Mouse (Mus musculus) ovary, adult 18-20 months (tissue): ENCODE data around the gene Gpr82.

Experiments used
- DNase-seq: peaks from one replicate; pipeline ENCODE4 v3.0.0; 2022; ENCODE audit warnings: low spot score, mixed read lengths

Gene Gpr82

DNA sequence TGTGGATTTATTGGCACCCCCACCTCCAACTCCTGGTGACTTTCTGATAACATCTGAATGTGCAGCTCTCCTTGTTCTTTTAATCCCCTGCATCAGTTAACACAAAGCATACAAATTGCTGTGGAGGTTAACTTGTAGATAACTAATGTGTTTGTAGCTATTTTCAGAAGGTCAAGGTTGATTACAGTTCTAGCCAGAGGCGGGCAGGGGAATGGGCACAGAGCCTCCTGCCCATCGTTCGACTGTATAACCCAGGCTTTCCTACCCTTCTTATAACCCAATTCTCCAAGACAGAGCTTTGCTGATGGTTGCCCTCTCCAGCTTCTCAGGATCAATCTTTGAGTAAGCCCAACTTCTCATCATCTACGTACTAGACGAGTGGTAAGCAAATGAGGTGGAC is at the start of gene Gpr82:
Gene Gpr82 (plus strand): TSS at position 301 of the 400 bp plus-strand sequence.
- DNase-seq: no peak

DNA sequence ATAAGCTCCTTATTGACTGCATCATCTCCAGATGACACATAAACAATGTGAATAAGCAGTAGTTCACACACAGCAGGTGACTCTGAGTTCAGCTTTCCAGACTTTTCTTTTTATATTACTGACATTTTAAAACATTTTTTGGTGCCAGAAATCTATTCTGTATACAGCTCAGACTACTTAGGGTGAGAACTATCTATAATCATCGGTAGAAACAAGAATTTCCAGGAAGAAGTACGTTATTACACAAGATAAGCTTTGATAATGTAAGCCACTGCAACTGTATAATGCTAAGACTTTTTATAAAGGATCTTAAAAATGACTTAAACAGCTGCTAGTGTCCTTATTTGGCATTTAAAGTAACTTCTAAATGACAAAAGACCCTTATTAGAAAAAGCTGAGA is 49.0 kb upstream of the Gpr82 start:
- no peak for DNase-seq

DNA sequence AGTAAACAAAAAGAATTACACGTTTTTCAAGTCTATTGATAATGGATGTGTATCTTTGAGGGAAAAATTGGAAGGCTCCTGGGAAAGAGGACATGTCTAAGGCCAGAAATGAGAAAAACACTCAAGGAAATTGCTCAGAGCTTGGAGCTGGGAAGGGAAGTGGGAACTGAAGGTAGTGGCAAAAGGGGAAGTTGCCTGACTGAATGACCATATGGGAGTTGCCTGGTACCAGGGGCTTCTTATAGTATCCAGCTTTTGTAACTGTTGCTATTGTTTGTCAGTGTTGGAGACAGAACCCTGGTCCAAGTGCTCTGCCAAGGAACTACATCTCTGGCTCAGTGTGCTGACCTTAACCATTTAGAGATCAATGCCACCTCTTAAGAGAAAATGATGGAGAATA is 44.4 kb upstream of the Gpr82 start:
- DNase-seq: no peak

DNA sequence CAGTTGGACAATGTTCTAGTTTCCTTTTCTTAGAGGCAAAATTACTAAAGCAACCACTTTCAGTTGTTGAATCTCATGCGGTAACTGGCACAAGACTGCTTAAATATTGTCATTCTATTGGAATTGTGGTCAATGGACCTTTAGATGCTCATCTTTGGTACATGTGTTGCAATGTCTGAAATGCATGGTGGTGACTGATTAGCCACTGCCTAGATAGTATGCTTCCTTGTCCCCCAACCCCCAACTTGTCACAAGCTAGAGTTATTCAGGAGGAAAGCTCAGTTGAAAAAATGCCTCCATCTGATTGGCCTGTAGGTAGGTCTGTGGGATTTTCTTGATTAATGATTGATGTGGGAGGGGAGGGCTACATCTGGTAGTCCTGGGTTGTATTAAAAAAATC is 43.9 kb upstream of the Gpr82 start:
- no peak for DNase-seq

DNA sequence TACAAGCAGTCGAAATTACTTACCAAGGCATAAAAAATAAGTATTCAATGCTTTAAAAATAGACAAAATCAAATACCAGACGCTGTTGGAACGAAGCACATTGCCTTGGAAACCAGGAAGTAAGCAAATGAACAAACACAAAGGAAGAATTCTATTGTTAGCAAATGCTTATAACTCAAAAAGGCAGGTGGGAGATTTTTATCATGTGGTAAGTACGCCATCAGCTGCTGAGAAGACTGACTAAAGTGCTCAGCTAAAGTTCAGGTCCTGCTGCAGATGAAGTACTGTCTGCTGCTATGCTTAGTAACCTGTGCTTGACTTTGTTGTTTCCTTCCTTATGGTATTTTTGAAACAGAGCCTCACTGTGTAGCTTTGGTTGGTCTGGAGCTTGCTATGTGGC is 42.7 kb upstream of the Gpr82 start:
- no peak for DNase-seq

DNA sequence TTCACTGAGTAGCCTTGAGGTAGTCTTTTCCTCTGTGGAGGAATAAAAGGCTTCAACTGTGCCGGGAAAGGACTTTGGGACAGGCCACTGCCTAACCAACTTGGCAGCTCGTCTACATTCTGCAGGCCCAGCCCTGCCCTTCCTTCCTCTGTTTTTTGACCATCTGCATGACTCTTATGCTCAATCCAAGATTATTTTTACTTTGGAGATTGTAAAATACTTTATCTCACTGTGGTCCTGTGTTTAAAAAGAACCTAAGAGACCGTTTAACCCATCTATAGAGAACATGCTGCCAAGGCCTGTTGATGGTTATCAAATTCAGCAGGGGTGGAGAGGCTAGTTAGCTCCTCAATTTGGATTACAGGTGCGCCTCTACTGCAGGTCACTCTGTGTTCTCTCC is 39.7 kb upstream of the Gpr82 start:
- no peak for DNase-seq

DNA sequence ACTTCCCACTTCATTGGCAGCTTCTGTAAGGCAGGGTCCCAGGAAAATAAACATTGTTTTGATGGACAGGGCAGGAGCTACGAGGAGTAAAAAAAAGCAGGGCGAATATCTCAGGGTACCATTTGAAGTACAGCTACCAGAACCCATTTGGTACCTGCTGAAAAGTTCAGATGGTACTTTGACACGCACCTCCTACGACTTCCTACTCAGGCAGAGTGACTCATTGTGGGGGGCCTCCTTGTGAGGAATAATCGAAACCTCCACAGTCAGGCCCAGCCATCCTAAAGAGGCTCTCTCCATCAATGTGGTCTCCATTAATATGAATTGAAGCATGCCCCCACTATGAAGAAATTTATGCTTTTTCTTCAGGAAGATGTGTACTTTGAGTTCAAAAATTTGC is 38.5 kb upstream of the Gpr82 start:
- DNase-seq: no peak

DNA sequence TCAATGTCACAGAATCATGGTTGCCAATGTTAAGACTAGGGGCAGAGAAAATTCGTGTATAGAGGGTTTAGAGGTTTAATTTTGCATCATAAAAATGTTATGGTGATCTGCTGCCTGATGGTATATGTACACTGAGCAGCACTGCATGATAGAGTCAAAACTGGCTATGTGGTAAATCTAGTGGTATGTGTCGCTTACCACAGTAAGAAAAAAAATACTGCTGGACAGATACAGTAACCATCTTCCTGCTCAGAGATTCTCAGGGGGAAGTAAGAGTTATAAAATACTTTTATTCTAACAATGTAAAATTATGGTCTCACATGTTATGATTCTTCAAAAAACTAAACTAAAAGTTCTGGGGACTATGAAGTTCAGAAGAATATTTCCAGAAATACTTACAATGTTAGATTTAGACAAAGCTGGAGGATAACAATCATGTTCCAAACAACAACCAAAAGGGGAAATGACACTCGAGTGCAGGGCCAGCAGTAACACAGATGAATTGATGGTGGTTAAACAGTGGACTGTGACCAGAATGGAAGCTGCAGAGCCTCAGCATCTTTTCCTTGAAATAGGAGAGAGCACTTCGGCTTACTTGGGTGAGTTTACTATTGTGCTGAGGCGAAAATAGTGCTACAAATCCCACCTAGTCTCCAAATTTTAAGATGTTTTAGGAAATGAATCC is 29.4 kb upstream of the Gpr82 start, which contains the start of gene Gpr34:
Gene Gpr34 (plus strand): TSS at position 491 of the 685 bp plus-strand sequence.
- DNase-seq: no peak

DNA sequence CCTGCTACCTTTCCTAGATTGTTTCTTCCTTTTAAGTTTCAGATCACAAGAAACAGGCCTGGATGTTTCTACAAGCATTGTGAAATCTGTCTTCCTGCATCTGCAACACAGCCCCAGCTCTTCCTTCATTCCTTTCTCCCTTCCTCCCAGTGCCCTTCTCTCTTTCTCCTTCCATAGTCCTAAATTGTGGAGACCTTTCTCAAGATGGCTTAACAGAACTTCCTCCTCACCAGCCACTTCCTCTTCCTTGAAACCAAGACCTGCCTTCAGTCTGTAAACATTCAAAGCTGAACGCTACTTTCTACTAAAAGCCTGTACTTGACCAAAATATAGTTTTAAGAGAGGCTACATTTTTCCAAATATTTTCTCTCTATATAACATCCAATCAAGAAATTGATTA is 24.8 kb upstream of the Gpr82 start:
- no peak for DNase-seq

DNA sequence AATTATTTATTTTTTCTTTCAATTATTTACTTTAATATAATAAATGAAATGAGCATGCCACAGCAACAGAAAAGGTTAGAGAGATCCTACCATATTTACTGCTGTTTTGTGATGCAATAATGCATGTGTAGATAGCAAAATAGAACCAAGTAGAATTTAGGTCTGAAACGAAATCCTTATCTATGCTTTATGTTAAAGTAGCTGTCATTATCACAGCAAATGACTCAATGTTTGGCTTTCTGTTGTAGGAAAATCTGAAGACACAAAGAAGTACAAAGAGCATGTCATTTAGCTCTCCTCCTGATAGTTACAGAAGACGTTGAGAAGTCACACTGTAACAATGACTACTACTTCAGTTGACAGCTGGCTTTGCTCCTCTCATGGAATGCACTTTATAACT is 22.3 kb upstream of the Gpr82 start:
- DNase-seq: no peak

DNA sequence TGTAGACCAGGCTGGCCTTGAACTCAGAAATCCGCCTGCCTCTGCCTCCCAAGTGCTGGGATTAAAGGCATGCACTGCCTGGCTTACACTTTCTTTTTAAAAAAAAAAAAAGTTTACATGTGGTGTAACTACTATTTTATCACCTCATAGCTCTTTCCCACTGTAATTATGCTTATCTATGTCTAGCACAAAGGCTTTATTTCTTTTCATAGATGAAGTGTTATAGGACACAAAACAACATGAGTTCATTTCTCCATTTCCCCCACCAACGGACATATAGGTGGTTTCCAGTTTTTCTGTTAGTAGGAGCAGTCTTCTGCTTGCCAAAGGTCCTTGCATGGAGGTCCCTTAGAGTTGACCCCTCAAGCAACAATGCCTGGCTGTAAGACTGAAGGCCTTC is 9.3 kb upstream of the Gpr82 start:
- DNase-seq: no peak

DNA sequence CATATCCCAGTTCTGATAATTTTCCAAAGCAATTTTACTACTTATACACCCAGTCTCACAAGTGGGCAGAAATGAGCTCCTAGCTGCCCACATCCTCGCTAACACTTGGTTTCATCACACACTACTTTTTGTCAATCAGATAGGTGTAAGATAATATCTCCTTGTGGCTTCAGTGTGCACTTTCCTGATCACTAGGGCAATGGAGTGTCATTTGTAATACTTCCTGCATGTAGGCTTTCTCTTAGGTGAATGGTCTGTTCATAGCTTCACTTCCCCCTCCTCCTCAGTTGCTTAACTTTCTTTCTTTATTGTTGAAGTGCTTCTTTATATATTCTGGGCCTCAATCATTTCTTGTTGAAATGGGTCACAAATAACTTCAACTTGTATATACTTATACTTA is 8.9 kb upstream of the Gpr82 start:
- DNase-seq: no peak

DNA sequence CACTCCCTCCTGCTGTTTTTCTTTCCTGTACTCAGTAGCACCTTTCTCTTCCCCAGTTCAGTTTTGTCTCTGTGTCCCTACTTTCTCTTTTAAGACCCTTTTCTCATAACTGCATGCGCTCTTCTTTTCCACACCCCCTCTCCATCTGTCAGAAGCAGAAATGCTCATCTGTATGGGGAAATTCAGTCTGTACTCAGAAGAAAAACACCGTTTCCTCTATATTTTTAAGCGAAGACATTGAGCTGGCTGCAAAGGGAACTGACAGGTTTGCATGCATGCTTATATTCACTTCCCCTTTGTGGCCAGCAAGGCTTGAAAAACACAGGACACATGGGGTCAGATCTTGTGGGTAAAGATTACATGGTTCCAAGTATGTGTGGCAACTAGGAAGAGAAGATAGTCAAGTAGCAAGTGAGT is 6.2 kb upstream of the Gpr82 start:
- DNase-seq: no peak

DNA sequence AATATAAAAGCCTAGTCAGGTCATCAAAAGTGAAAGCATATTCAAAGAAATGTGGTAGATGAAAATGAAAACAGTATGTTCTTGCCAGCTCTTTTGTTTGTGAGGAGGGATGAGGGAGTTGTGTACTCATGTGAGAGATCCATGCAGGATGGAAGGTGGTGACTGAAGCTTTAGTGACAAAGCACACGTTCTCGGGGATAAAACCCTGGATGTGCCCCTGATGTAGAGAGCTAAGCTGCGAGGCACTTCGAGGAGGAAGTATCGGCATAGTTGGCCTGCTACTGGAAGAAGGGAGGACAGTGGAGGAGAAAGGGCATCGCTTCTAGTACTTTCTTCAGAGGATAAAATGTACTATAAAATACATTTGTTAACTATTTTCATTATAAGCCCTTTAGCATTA is 5.3 kb upstream of the Gpr82 start:
- no peak for DNase-seq

DNA sequence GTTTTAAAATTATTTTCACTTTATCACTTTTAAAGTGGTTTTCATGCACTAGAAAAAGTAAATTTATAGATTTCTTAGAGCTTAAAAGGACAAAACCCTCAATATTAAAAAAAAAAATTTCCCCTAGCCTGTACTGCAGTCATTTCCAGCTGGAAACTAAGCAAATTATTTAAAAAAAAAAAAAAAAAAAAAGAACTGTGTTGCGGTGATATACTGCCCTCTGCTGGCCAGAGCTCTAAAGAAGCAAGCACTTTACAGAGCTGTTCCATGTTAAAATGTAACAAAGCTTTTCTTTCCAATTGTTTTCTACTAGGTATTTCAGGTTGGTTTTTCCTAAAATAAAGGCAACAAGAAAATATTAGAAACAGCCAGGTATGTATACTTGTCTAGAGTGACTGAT is 4.4 kb upstream of the Gpr82 start:
- DNase-seq: no peak

DNA sequence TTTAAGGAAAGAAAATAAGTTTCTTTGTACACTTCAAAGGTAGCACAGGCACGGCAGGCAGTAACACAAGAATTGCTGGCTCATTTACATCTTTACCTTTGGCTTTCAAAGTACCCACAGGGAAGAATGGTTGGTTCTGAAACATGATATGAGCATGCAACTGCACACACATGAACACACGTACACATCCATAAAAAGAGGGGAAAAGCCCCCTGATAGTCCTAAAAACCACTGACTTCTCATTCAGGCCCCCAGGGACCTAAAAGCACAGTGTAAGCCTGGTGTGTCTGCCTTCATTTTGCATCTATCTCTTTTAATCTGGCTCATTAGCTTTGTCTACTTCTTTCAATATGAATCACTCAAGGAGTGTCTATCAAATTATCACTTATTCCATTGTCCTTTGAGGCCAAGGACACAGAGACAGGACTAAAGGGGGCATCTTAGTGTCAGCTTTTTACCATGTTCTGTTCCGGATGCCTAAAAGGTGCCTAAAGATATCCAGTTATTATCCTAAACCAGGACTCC is 2.5 kb upstream of the Gpr82 start:
- DNase-seq: no peak

DNA sequence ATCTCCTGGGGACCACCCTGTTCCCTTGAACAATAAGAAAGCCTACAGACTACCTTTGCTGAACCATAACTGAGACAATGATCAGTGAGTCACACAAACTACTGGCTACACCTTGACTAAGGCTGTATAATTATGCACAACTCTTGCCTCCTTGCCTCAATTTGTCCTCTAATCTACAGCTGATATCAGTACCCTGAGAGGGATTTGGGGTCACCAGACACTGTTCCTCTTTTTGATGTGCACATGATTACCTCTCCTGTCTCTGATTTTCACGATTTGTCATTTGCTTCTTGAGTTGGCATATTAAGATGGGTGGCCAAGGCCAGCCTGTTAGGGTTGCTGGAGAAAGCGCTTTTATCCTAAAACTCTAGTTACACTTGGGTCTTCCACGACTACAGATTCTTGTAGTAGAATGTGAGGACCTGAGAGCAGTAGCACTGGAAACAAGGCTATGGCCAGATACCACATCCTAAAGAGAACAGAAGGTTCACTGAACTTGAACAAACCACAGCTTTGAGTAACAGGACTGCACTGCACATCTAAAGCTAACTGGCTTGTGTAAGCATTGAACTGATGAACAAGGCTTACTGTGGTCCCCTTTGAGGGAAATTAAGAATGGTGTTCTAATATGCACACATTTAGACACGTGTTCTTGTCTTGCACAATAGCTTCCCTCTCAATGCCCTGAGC is 1.8 kb upstream of the Gpr82 start:
- no peak for DNase-seq

DNA sequence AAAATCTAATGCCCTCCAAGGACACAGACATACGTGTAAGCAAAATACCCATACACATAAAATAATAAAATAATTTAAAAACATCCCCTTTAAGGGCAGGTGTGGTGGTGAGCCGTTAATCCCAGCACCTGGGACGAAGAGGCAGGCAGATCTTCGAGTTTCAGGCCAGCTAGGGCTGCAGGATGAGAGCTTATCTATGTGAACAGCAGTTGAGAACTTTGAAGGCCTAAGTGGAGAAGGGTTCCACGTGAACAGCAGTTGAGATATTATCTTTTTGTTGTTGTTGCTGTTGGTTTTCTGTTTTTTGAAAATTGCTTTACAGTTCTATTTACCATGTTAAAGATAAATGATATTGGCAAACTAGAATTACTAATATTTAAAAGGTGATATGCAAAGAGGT is 7.7 kb downstream of the Gpr82 start:
- no peak for DNase-seq

DNA sequence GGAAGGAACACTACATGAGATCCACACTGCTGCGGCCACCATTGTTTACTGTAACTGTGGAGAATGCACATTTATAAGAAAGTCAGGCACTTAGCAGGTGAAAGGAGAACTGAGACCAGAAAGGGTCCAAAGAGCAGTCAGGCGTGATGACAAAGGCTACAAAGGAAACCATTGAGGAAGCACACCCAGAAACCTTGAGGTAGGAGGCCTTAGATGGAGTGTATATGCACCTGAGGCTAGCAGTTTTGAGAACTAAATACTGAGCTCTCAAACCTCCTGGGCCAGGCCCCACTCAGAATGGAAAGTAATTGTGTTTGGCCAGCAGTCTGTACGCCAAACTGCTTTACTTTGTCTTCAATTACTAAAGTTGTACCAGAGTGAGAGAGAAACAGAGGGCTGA is 9.2 kb downstream of the Gpr82 start:
- DNase-seq: no peak

DNA sequence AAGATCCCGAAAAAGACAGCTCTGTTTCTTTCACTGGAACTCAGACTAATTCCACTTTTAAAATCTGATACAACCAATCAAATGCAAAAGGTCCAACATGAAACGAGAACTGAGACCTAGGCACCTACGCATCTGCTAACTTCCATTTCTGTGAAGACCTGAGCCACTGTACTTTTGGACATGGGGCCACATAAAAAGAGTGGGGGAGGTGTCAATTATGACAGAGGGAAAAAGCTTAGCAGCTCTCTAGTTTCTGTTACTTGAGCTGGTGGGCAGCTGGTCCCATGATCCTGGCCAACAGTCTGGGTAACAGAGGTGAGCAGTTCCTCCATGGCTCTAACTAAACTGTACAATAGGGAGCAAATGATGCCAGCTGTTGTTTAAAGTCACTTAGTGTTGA is 11.8 kb downstream of the Gpr82 start:
- no peak for DNase-seq

DNA sequence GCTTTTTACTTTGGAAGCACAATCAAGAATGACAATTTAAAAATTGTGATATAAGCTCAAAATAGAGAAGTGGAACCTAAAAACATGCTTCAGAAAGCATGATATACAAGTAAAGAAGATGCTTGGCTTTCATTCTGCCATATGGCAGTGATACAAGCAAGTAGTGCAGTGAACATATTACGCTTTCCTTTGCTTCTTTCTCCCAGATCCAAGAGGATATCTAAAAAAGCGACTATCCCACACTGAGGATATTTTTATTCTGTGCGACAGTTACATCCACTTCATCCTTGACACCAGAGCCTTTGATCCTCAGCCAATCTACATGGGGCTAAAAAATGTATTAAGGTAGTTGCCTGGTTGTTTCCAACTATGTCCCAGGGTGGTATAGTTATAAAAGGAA is 20.6 kb downstream of the Gpr82 start:
- DNase-seq: no peak

DNA sequence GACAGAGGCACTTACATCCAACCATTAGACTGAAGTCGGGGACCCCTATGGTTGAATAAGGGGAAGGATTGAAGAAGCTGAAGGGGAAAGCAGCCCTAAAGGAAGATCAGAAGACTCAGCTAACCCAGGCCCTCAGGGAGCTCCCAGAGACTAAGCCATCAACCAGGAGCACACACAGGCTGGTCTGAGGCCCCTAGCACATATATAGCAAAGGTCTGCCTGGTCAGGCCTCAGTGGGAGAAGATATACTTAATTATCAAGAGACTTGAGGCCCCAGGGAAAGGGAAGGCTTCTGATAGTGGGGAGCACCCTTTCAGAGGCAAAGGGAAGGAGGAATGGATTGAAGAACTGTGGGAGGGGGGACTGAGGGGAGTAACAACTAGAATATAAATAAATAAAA is 25.4 kb downstream of the Gpr82 start:
- no peak for DNase-seq

DNA sequence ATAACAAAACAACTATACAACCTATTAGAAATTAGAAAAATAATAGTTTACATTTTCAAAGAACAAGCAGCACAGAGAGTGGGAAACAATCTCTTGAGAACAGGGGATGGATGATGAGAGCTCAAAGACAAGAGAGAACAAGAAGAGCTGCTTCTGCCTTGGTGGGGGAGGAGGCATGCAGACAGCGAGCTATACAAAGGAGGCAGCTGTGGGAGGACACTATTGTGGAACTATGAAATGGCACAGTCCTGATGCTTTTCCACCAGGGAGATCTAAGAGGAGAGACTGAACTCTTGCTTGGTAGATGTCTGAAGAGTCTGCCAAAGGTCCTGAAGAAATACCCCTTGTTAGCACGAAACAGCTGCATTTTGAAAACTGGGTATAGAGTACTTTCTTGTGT is 27.2 kb downstream of the Gpr82 start:
- no peak for DNase-seq

DNA sequence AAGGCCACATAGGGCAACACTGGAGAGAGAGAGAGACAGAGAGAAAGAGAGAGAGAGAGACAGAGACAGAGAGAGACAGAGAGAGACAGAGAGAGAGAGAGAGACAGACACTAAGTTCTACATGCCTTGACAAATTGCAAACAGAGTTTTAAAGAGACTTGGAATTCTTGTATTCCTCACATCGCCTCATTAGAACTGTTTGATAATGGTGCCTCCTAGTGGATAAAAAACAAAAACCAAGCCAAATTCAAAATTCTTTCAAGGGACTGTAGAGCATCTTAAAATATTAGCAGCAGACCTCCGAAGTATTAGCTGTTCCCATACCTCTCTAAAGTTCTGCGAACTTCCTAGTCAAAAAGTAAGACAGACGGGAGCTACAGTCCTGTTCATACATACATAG is 30.7 kb downstream of the Gpr82 start:
- DNase-seq: no peak
